Mouse (Mus musculus) T-helper 17 cell (primary cell): Measurements from ENCODE around the gene Gm20388.

Source experiments
- in situ Hi-C, 2 experiments: fragments of 300-600 bp; cut with MboI, MseI; formaldehyde crosslinking; loops; 1 replicate in 1 of 2; 2 replicates in 1 of 2; pipeline ENCODE4 v1.15.1; 2025; ENCODE audit warnings: high pct_unique_total_duplicates in 2 of 2

The Gm20388 gene

DNA sequence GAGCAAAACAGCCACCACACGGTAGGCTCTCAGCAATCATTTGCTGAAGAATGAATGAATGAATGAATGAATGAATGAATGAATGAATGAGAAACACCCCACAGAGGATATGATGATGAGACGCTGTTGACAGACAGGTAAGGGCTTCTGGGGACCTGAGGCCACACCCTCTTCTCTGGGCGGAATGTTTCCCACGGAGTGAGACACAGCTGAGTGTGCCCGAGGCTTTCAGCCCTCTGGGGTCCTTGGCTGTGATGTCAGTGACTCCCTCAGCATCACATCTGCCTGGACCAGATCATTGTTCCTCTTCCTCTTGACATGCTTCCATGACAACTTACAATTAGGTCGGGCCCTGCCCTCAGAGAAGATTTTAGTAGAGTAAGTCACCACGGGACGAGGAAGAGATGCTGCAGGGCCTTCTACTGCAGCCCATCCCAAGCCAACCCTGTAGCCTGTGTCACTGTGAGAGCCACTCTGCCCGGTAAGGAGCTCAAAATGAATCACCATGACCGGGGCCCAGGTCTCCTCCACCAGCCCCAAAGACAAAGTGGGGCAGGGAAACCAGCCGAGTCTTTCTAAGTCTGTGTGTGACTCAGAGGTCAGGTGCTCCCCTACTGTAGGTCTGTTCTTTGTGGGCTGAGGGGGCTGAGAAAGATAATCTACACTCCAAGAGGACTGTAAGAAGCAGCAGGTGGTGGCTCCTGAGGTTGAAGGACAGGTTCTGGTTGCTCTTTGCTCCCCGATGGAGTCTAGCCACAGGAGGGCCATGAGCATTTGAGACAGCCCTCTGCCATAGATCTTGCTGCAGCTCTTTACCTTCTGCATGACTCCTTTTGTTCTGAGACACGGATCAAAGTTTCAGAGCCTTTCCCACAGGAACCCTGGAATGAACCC is 3844.1 kb downstream of the Gm20388 start:
- in situ Hi-C loops = no loop called here

DNA sequence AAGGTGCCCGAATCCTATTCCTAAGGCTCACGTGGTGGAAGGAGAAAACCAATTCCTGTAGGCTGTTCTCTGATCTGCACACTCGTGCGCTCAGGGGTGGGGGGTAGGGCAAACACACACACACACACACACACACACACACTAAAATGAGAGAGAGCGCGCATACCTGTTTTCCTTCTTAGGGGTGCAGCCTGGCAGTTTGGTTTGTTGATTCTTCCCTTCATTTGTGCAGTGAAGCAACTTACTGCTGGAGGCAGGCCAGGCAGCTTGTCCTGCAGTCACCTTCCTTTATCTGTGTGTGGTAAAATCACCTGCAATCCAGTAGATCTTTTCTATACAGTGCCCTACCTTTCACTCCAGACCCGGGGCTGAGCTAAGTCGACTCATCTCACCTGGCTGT is 3846.3 kb downstream of the Gm20388 start:
- in situ Hi-C loops = no loop called here

GRCm38 (mm10) chr8:123758935-123759334 is 3848.3 kb downstream of the Gm20388 start:
- in situ Hi-C loops = no loop called here

GRCm38 (mm10) chr8:123759933-123760332 is 3849.3 kb downstream of the Gm20388 start:
- in situ Hi-C loops = loop anchor here in 1 of 2 experiments (10.0 kb wide), 1 partner anchor 105 kb away; the partner anchor contains the start of gene Rhou

DNA sequence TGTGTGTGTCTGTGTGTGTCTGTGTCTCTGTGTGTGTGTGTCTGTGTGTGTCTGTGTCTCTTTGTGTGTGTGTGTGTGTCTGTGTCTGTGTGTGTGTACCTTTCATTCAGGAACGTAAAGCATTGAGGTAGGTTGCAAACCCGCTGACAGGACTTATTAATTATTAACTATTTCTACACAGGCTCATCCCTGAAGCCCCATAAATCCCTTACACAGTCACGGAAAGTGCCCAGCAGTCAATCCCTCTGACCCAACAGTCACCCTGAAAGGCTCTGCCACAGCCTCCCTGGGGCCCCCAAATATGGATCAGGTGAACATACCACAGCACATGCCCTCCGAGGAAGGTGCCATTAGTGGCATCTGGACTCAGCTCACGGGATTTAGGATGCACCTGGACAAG is 3849.9 kb downstream of the Gm20388 start:
- in situ Hi-C loops = loop anchor here in 1 of 2 experiments (10.0 kb wide), 1 partner anchor 106 kb away; the partner anchor contains the start of gene Rhou

- in situ Hi-C loops = loop anchor here in 1 of 2 experiments (10.0 kb wide), 1 partner anchor 107 kb away; the partner anchor contains the start of gene Rhou
Observed at GRCm38 (mm10) chr8:123761266-123761882, 3850.7 kb downstream of the Gm20388 start.

- in situ Hi-C loops = loop anchor here in 1 of 2 experiments (10.0 kb wide), 1 partner anchor 107 kb away; the partner anchor contains the start of gene Rhou
Observed at GRCm38 (mm10) chr8:123761883-123762270, 3851.2 kb downstream of the Gm20388 start.

- in situ Hi-C loops = loop anchor here in 1 of 2 experiments (10.0 kb wide), 1 partner anchor 109 kb away; the partner anchor contains the start of gene Rhou
Observed at GRCm38 (mm10) chr8:123763355-123763754, 3852.7 kb downstream of the Gm20388 start.

- in situ Hi-C loops = loop anchor here in 1 of 2 experiments (10.0 kb wide), 1 partner anchor 110 kb away; the partner anchor contains the start of gene Rhou
Observed at GRCm38 (mm10) chr8:123764671-123765070, 3854.0 kb downstream of the Gm20388 start.

- in situ Hi-C loops = loop anchor here in 1 of 2 experiments (10.0 kb wide), 1 partner anchor 112 kb away; the partner anchor contains the start of gene Rhou
Observed at GRCm38 (mm10) chr8:123766516-123766915, 3855.9 kb downstream of the Gm20388 start.

GRCm38 (mm10) chr8:123767874-123768273 is 3857.2 kb downstream of the Gm20388 start:
- in situ Hi-C loops = loop anchor here in 1 of 2 experiments (10.0 kb wide), 1 partner anchor 113 kb away; the partner anchor contains the start of gene Rhou

GRCm38 (mm10) chr8:123768492-123769356 is 3858.1 kb downstream of the Gm20388 start:
- in situ Hi-C loops = loop anchor here in 1 of 2 experiments (10.0 kb wide), 1 partner anchor 114 kb away; the partner anchor contains the start of gene Rhou

DNA sequence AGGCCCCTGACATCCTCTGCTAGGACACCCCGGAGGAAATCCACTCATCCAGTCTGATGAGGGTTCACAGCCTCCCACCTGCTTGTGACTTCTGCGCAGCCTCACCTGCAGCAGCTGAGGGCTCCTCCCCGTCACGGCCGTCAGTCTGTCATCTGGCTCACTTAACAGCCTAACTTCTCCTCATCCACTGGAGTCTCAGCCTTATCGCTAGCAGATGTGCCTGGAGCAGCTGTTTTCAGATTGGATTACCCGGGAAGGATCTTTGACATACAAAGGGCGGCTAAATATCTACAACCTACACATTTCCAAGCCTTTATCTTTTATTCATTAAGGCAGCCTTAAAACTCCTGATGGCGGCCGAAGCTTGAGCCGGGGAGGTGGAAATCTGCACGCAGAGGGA is 3862.8 kb downstream of the Gm20388 start:
- in situ Hi-C loops = no loop called here

DNA sequence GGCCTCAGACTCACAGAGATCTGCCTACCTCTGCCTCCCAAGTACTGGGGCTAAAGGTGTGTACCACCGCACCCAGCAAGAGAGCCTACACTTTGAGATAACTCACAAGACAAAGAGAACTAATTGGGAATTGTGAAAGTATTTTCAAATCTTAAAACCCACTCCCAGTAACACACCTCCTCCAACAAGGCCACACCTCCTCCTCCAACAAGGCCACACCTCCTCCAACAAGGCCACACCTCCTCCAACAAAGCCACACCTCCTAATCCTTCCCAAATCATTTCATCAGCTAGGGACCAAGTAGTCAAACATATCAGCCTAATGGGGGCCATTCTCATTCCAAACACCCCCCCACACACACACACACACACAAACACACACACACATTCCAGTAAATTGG is 3863.8 kb downstream of the Gm20388 start:
- in situ Hi-C loops = no loop called here

- in situ Hi-C loops = loop anchor here in 1 of 2 experiments (5.0 kb wide), 1 partner anchor 115 kb away; no protein-coding TSS in a partner anchor
Observed at GRCm38 (mm10) chr8:123777319-123777718, 3866.7 kb downstream of the Gm20388 start.

DNA sequence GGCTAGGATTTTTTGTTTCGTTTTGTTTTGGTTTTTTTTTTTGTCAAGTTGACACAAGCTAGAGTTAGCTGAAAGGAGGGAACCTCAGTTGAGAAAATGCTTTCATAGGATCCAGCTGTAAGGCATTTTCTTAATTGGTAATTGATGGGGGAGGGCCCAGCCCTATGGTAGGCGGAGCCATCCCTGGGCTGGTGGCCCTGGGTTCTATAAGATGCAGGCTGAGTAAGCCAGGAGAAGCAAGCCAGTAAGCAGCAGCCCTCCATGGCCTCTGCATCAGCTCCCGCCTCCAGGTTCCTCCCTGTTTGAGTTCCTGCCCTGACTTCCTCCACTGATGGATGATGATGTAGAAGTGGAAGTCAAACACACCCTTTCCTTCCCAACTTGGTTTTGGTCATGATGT is 3869.8 kb downstream of the Gm20388 start:
- in situ Hi-C loops = no loop called here

- in situ Hi-C loops = no loop called here
Observed at GRCm38 (mm10) chr8:123781256-123781655, 3870.6 kb downstream of the Gm20388 start.

- in situ Hi-C loops = no loop called here
Observed at GRCm38 (mm10) chr8:123783525-123784249, 3873.0 kb downstream of the Gm20388 start.

DNA sequence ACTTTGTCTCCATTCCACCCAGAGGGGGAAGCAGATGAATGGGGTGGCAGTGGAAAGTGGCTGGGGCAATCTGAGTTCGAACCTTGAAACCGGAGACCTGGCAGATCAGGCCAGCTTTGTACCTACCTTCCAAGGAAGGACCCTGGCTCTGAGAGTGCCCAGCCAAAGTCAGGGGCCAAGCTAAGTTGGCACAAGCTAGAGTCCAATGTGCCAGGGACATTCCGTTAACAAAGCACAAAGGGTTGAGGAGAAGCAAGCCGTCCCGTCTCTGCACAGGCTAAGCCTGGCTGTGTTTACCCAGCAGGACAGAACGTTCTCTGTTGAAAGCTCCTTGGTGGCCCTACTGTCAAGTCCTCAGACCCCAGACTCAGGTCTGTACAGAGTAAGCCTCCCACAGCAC is 3875.5 kb downstream of the Gm20388 start:
- in situ Hi-C loops = no loop called here

DNA sequence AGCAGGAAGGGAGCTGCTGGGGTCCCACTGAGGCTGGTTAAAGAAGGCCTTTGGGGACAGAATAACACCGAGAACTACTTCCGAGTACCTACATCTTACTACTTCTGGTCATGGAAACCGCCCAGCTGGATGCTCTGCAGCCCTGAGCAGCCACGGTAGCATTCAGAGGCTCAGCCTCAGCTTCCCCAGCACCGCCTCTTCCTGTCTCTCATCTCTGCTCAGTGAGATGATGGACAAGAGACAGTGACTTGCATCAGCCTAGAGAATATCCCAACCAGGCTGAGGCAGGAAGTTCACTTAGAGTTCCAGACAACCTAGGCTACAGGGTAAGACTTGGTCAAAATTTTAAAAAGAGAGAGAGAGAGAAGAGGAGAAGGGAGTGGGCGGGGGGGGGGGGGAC is 3876.0 kb downstream of the Gm20388 start:
- in situ Hi-C loops = no loop called here
